Mouse (Mus musculus) liver, postnatal 0 days (tissue): Measurements from ENCODE around the gene Pcsk7.

Experiments
- CTCF ChIP-seq: sonication (generic); IDR thresholded peaks from 2 replicates; pipeline ENCODE4 v1.5.1; 2016; ENCODE audit warnings: antibody characterized with exemption, low read depth
- EP300 ChIP-seq: IDR thresholded peaks from 2 replicates; pipeline ENCODE4 v1.6.1; 2016; ENCODE audit warnings: antibody characterized with exemption, low read depth, mild to moderate bottlenecking

GRCm38 (mm10) chr9:45938952-45939637 lies 32.8 kb downstream of the Pcsk7 start:
- TF ChIP-seq EP300 (no peak), CTCF (no peak)
